In the genomic region with DNA sequence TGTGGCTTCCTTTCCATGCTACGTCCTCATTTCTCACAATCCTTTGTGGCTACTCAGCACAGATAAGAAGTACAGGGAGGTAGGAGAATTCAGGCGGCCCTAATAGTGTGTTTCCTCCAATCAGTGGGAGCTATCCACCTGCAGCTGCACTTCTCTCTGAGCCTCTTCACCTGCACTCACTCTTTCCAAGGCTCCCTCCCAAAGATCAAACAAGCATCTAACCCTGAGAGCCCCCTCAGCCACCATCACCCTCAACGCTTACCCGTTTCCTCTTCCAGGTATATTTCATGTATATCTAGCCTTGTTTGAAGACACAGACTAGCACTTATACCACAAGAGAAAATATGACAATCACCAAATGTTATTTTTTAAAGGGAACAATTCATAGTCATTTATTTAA, we compare ENCODE assay signal across 22 mouse cellular contexts. TPM values are rescaled to one million over a fixed set of nuclear protein-coding genes. Genes with fewer than 3 reads are reported as not detected.
"Had no signal": no experiment of that assay in that cellular context is flagged by ENCODE, and none has a peak within 500 bp of the region (broad histone marks: within the 10 kb centered on the region; RNA-seq: fewer than 3 reads in every experiment).

No protein-coding gene starts in this region.

- H3K27ac ChIP-seq: intestine, embryonic 15.5 days; kidney, embryonic 15.5 days; limb, embryonic 12.5 days; limb, embryonic 15.5 days; liver, embryonic 14.5 days; lung, embryonic 15.5 days; stomach, embryonic 15.5 days had no signal

- ATAC-seq: intestine, embryonic 15.5 days; liver, postnatal 0 days had no signal

- H3K36me3 ChIP-seq: intestine, embryonic 15.5 days; kidney, embryonic 15.5 days; limb, embryonic 12.5 days; limb, embryonic 15.5 days; lung, embryonic 15.5 days; stomach, embryonic 15.5 days had no signal

- H3K4me1 ChIP-seq: intestine, embryonic 15.5 days; kidney, embryonic 15.5 days; limb, embryonic 12.5 days; limb, embryonic 15.5 days; lung, embryonic 15.5 days; stomach, embryonic 15.5 days had no signal

- DNase-seq: kidney, adult 11 months; kidney, adult 8-10 months; kidney, postnatal 14 days; kidney, postnatal 4 days; left cerebral cortex, postnatal 4 days; liver, postnatal 0 days; lung, postnatal 10 days; lung, postnatal 36 days; midbrain, embryonic 14.5 days; right cerebral cortex, adult 18-20 months; right cerebral cortex, postnatal 25 days; spleen, adult 18-20 months had no signal

- H3K4me3 ChIP-seq: intestine, embryonic 15.5 days; kidney, embryonic 15.5 days; limb, embryonic 12.5 days; limb, embryonic 15.5 days; lung, embryonic 15.5 days; stomach, embryonic 15.5 days had no signal

- H3K27me3 ChIP-seq: intestine, embryonic 15.5 days; kidney, embryonic 15.5 days; limb, embryonic 12.5 days; limb, embryonic 15.5 days; lung, embryonic 15.5 days; stomach, embryonic 15.5 days had no signal

RNA-seq across cellular contexts. Expression of gene Tnfsf11, which starts 47.5 kb away (rescaled TPM):
- total RNA-seq: layer of hippocampus, adult 18-20 months; left cerebral cortex, postnatal 4 days; megakaryocyte progenitor cell, adult 5-6 weeks; megakaryocyte-erythroid progenitor cell, adult 5-6 weeks had no signal
- polyA plus RNA-seq: limb, embryonic 12.5 days; liver, postnatal 0 days; midbrain, embryonic 14.5 days had no signal
